Mouse (Mus musculus): ENCODE results near the gene Ttc23l.
A peak's percentile ranks its signal among the peaks of the same experiment; 100 is the strongest.

Gene Ttc23l

DNA sequence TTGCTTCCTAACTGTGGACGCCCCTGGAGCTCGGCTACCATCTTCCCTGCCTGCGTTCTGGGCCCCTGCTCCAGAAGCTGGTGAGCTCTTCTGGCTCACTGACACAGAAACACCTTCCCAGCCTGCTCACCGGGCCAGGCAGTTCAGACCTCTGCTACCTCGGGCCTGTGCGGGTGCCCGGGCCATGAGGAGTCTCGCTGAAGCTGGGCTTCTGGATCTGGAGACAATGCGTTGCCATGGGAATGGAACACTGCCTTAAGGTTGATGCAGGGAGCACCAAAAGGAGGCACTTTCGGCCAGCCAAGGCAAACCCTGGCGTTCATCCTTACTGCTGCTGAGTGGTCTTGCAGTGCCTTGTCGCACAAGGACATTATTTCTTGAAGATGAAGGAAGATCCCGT lies at the start of gene Ttc23l:
Gene Ttc23l, minus strand, starts transcription at position 204 of the 400 bp plus-strand sequence.
- DNase-seq, result peak; percentile 43

DNA sequence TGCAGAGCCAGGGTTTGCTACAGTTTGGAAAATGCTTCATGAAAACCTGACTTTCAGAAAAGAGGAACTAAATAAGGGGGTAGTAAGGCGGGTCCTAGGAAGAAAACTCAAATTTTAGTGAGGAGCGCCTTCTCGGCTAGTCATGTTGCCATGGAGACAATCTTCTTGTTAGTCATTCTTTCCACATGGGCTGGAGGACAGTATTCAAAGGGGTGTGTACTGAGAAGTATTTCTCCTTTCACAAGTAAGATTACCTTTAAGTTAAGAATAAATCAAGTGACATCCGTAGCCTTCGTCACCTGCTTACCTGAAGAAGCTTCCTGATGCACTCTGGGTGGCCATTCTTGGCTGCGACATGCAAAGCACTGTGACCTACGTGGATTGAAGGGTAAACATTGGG lies 40.9 kb upstream of the Ttc23l start:
- no peak for DNase-seq

DNA sequence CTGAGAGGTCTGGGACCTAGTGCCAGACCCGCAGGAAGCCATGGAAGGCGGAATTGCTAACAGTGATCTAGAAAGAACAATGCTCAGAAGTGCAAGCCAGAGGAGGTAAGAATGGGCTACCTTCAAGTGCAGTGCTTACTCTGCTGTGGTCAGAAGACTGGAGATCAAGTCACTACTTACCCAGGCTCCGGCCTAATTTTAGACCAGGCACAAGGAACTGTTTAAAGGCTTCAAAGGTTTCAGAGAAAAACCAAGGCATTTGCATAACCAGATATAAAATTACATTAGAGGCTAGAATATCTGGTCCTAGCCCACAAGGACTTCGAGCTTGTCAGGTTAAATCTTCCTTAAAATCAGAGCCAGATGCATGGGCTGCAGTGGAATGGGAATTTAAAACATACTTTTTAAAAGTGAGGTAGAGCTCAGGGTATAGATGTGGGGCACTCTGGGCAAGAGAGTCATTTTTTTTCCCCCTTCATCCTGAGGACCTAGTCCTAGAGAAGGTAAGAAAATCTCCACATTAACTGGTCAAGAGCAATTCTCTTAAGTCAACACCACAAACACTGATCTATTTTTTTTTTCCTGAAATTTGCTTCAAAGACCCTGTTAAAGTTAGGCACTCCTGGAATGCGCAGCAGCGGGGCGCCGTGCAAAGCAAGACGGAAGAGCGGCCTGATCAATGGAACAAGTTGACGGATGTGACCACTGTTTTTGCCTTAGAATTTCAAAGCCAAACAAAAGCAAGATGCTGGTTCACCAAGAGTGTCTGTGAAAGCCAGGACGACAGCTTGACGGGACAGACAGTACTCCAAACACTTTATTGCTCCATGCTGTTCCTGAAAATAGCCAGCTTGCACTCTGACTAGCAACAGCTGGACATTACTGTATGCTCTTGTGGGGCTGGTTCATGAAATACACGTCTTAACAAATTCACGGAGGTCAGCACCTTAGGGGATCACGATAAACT lies 40.1 kb upstream of the Ttc23l start:
- peak; percentile 94 for DNase-seq

DNA sequence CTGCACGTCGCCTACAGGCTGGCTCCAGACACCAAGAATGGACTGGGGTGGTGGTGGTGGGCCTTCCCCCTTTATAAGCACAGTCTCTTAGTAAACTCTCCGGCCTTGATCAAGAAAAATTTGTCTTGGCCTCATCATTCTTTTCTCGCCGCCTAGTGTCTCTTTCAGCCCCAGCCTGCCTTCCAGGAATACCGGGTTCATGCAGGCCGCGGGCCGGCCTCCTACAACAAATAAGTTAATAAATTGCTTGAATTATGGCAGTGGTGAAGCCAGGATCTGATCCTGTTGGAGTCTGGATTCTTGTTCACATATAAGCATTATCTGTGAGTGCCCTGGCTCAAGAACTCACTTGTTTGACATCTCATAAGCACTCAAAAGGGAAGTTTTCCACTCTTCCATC lies 38.4 kb upstream of the Ttc23l start:
- DNase-seq, result no peak

DNA sequence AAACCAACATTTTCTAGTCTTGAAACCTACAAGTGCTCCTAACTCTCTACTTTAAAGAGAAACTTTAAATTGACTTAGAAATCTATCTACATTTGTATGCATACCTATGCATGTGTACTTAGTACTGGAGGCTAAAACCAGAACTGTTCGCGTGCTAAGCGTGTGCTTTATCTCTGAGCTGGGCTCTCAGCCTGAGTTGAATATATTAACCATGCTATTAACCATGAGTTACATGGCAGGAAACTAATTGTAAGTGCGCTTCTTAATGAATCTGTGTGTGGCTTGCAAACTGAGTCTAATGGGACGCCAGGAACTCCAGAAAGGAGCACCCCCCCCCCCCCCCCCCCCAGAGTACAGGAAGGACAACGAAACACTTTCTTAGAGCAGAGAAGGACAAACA lies 36.9 kb upstream of the Ttc23l start:
- DNase-seq, result no peak

DNA sequence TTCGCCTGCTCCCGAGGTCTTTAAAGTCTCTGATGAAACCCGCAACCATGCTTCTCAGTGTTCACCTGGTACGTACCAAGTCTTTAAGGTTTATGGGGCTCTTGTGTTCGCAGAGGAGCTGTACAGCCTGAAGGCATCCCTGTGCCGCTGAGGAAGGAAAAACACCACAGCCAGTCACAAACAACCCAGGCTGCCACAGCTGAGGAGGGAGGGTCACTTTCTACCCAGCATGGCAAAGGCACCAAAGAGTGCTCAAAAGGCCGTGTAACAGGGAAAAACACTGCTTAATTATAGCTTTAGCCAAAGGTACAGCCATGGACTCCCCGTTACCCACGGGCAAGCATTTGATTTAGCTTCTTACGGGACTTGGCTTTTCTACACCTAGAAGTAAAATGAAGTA lies 36.4 kb upstream of the Ttc23l start:
- DNase-seq, result no peak

DNA sequence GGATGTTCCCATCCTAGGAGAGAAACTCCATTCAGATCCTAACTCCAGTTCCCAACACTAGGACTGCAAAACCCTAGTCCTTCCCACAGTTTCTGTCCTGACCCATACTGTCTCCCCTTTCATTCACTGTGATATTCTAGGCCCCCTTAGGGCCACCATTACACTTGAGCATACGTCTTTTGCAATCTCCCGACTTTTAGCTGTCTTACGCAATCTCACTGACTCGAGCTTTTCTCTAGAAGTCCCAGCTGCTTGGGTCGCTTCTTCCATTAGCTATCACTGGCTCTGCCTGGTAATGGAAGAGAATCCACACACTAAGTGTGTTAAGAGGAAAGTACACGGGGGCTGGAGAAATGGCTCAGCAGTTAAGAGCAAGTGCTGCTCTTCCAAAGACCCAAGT lies 34.6 kb upstream of the Ttc23l start:
- DNase-seq, result no peak

DNA sequence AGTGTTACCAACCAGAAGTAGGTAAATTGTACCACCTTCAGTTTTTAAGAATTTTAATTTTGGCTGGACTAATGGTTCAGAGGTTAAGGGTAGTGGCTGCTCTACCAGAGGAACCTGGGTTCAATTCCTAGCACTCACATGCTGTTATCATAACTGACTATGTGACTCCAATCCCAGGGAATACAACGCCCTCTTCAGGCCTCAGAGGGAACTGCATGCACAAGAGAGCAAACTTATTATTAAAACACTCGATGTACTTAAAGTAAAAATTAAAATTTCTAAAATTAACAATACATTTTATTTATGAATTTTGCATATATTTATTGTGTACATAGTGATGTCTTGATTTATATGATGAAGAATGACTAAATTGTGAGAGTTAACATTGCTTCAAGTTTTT lies 28.1 kb upstream of the Ttc23l start:
- no peak for DNase-seq

DNA sequence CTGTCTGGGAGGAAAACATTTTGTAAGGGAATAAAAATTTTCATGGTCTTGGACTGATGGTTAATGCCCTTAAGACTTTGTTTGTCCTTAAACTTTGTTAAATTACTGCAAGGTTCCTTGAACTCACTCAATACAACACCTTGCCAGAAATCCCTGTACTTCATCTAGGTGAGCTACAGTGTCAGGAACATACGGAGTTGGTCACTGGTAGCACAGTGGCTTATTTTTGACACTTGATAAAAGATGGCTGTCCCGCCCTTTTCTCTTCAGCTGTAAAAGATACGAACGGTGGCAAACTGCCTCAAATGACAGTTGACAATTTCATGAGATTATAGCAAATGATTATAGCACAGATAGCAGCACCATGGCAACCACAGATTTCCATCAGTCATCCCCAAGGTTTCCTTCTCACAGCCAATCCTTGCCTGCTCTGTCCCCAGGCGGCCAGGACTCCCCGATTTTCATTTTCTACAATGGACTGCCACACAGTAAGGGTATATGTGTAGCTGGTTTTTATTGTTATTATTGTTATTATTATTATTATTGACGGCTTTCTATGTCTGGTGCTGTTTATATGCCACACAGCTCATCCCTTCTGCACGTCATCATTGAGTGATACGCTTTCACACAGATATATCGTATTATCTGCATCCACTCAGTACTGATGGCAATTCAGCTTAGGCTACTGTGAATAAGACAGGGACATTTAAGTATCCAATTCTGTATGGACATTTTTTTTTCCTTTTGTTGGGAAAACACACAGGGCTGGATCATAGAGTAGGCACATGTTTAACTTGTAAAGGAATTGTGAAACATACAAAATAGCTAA lies 26.1 kb upstream of the Ttc23l start:
- no peak for DNase-seq

DNA sequence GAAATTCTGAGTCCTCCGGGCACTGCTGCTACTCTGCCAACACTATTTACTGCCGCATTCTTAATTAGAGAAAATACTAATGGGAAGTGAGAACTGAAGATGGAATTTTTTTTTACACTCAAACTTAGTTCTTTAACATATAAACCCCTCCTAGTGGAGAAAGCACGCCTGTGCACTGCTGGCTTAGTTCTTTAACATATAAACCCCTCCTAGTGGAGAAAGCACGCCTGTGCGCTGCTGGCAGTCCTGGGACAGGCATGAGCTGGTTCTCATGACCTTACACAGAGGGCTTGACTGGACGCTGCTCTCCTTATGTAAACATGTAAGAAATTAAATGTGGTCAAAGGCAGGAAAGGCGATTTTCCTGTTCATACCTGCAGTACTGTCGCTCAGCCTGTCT lies 24.9 kb upstream of the Ttc23l start:
- peak; percentile 90 for DNase-seq

DNA sequence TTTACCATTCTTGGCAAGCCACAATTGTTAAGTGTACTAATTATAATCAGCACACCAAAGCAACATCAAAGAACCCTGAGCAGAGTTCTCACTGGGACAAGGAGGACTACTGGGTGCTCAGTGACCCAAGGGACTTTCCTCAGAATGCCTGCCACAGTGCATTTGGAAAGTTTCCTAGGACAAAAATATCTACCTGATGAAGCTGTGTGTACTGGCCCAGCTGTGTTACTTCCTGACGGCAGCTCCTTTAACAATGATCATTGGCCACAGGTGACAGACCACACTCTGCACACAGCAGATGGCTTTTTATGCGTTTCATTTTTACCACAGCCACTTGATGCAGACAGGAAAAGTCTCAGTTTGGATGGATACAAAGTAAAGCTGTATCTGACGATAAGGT lies 20.7 kb upstream of the Ttc23l start:
- no peak for DNase-seq

DNA sequence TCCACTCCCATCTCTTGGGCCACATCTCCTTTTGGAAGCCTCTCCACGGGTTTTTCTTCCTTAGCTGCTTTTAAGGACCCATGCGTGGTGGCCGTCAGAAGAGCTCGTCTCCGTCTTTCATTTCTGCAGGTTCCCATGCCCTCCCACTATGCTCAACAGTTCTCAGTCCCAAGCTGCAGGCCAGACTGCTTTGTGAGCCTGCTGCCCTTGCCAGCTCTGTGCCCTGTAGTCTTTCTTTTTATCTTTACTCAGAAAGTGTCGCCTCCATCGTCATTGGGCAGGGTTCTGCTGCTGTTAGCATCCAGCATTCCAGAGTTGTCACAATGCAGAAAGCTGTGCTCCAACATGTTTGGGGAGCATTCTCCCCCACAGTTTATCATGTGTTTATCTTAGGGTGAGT lies 8.0 kb upstream of the Ttc23l start:
- peak; percentile 65 for DNase-seq

DNA sequence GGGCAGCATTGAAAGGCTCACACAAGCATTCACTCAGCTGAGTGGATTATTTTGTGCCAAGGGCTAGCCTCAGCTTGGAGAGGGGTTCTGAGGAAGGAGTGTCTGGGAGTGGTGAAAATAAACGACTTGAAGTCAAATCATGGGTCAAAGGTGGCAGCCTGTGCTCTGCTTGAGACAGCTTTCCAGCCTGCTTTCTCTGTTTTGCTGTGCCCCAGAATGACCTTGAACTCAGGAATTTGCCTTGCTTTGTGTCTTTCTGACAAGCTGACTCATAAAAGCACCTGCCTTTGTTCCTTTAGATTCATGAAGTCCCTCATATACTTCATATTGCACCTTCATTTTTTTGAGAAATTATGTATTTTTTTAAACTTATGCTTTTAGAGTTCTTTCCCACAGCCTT lies 5.7 kb upstream of the Ttc23l start:
- DNase-seq, result peak; percentile 10

DNA sequence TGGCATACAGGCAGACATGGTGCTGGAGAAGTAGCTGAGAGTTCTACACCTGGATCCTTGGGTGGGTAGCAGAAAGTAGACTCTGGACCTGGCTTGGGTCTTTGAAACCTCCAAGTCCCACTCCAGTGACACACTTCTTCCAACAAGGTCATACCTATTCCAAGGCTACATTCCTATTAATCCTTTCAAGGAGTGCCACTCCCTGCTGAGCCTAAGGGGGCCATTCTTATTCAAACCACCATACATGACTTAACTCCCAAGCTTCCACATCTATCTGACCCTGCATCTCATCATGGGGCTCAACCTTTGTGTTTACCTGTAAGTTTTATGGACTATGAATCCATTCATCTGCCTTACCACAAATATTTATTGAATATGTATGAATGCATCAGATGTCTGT lies 3.8 kb upstream of the Ttc23l start:
- no peak for DNase-seq

DNA sequence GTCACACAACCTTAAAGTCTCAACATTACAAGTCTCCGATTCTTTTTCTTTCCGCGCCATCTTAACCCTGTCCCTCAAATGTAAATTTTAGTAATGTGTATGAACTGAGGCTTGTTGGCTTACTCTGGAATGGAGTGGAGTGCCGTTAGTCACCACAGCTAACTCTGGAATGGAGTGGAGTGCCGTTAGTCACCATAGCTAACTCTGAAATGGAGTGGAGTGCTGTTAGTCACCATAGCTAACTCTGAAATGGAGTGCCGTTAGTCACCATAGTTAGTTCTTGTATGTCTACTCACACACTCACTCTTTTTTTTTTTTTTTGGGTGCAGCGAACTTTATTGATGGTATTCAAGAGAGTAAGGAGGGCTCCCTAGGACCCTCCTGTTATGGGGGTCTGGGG lies 1.5 kb upstream of the Ttc23l start:
- no peak for DNase-seq

DNA sequence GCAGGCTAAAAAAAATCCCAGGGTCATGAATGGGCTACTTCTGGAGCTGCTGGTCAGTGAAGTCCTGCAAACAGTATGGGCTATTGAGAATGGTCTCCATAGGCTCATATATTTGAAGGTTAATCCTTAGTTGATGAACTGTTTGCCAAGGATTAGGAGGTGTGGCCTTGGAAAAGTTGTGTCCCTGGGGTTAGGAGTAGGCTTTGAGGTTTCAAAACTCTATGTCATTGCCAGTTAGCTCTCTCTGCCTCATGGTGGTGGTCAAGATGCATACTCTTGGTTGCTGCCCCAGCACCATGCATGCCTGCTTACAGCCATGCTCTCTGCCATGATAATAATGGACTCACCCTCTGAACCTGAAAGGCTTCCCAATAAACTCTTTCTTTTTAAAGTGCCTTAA lies 4.1 kb downstream of the Ttc23l start:
- DNase-seq, result peak; percentile 61

DNA sequence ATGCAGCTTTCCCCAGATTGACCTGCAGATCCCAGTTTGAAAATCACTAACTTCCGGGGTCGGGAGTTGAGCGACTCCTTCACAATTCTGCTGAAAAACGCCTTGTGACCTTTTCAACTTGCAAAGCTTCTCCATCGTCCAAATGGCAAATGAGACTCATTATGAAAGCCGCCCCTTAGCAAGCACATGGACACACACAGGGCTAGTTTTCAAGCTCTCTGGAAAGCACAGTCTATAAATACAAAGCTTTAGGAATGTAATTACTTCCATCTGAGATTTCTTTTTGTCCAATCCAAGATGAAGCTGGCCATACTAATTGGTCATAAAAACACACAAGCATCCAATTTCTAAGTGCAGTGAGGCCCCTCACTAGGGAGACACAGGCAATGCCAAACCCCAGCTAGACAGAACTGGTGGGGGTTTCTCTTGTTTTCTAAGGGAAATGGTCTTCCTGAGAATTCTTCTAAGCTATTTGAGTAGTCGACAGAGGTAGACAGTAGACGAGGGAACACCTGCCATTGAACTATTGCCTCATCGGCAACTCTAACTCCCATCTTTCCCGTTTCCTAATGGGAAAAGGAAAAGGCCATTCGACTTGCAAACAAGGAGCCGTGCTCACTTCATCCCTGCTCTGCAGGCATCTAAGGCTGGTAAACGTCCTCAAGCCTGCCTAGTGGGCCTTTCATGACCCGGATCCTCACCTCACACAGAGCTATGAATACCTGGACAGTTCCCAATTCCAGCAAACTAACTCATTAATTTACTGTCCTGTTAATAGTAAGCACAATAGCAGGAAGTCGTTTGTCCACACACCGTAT lies 18.0 kb downstream of the Ttc23l start:
- peak; percentile 52 for DNase-seq

DNA sequence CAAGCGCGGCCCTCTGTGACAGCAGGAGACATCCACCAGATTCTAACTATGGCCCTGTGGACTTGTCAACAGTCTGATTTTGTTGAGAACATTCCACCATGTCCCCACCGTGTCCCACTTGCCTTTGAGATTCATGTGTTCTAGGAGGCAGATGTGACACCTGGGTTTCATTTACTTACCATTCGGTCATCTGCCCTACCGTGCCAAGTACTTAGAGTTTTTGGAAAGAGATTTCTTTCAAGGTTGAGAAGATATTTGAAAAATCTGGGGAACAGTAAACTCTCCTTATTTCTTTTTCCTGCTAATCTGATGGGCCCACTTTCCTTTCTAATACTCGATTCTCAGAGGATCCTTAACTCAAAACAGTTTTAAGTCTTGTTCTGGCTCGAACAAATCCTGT lies 22.5 kb downstream of the Ttc23l start:
- DNase-seq, result peak; percentile 31

DNA sequence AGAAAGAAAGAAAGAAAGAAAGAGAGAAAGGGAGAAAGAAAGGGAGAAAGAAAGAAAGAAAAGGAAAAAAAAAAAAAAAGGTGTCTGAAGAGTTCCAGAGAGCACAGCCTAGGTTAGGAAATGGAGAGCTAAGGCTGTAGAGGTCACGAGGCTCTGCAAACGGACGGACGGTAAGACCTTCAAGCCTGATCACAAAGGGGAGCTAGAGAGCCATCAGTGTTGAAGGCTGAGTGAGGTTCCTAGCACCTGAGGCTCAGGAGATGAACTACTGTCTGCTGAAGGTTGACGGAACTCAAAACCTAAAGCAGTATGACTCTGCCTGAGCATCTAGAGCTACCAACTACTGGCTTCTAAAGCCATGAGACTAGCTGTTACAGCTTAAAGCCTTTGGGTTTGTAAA lies 23.9 kb downstream of the Ttc23l start:
- DNase-seq, result peak; percentile 43

DNA sequence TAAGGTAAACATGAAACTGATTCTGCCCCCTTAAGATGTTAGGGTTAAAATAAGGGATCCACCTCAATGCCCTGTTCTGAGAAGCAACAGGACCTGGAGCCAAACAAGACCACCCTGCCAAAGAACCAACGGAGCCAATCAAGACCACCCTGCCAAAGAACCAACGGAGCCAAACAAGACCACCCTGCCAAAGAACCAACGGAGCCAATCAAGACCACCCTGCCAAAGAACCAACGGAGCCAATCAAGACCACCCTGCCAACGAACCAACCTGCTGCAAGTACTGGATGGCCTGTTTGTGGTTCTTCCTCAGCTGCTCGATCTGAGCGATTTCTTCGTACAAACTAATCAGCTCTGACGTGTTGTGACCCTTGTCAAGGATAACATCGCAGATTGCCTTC lies 25.1 kb downstream of the Ttc23l start:
- DNase-seq, result peak; percentile 77

DNA sequence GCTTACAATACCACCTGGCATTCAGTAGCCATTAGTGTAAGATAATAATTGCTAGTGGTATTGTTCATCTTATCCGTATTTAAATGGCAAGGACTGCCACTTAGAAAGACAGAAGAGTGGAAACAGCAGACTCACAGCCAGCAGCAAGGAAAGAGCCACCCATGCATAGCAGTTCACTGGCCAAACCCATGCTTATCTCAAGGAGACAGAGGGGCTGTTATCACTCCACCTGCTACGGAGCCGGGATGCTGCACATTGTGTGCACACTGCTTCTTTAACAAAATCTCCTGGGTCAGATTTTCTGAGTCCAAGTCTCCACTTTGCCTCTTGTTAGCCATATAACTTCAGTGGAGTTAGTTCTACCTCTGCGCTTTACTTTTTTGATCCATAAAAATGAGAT lies 27.1 kb downstream of the Ttc23l start:
- peak; percentile 69 for DNase-seq

DNA sequence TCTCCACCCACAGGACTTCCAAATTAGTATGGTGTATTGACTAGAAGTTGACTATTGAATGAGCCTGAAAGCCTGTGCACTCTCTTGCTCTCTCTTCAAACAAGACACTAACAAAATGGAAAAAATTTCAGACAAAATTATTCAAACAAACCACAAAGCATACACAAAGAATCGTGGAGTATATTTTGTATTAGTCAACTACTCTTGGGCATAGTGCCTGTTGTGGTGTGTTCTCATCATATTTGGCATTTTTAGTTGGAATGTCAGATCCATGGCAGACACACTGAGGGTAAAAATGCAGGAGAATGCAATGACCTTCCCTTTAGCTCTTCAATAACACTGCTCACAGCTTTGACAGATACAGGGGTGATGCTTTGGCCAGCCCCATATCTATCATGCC lies 32.6 kb downstream of the Ttc23l start:
- DNase-seq, result no peak

DNA sequence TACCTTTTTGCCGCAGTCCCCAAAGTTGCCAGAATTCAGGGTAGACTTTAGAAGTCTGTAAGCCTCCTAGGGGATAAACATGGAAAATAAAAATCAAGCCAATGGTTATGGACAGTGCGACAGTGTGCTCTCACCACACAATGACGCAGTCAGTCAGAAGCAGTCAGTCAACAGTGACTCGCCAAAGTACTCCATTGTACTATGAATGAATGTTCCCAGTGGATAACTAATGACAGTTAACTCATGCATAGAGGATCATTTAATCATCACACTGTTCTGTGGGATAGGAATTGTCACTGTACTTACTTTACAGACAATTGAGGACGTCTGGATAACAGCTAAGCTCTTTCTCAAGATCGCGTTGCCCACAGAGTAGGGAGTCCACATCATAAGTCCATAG lies 43.3 kb downstream of the Ttc23l start:
- DNase-seq, result no peak

Measured in heart, adult 11 months (tissue).